Mouse (Mus musculus) cortical plate, adult 2 months (tissue): ENCODE data around the gene Gm45837.

Source experiments
- CTCF ChIP-seq: fragments of 200-500 bp; IDR thresholded peaks from 2 replicates; pipeline ENCODE4 v1.5.1; 2011; ENCODE audit warnings: mild to moderate bottlenecking, control low read depth, low read length; ENCODE audit not compliant: insufficient read depth; ENCODE audit errors: extremely low read depth
- POLR2A ChIP-seq: fragments of 200-500 bp; IDR thresholded peaks from 2 replicates; pipeline ENCODE4 v1.6.1; 2011; ENCODE audit warnings: mild to moderate bottlenecking, low read length, control low read depth; ENCODE audit not compliant: insufficient read depth; ENCODE audit errors: extremely low read depth

GRCm38 (mm10) chr7:101397175-101397574, 13.5 kb upstream of the Gm45837 start:
- TF ChIP-seq CTCF (no peak), POLR2A (no peak)
